Mouse (Mus musculus) heart, embryonic 13.5 days (tissue): ENCODE measurements at regions not wholly inside any gene's neighbourhood (a gene's known extent, or its start where the extent isn't known, plus 50 kb on each side); places are given as distances from the start of the nearest gene placed in this dataset.

Experiments
- ATAC-seq: fragments of 200-750 bp; cut with Nextera tagmentation; 2 replicates; pipeline ENCODE4 v1.8.0; 2017; ENCODE audit warnings: moderate TSS enrichment; ENCODE audit not compliant: insufficient number of reproducible peaks, low FRiP score, low TSS enrichment; ENCODE audit errors: extremely low read depth
- H3K27ac ChIP-seq: fragments of 300-500 bp; sonication (generic); replicated peaks from 2 replicates; pipeline ENCODE4 v1.5.1; 2015; ENCODE audit warnings: moderate library complexity, mild to moderate bottlenecking, inconsistent platforms
- H3K27me3 ChIP-seq: fragments of 300-500 bp; sonication (generic); replicated peaks from 2 replicates; pipeline ENCODE4 v1.6.1; 2015; ENCODE audit warnings: mild to moderate bottlenecking, inconsistent platforms
- H3K36me3 ChIP-seq: fragments of 300-500 bp; sonication (generic); 2 replicates; pipeline ENCODE4 v1.6.1; 2015; ENCODE audit warnings: mild to moderate bottlenecking, inconsistent platforms
- H3K4me1 ChIP-seq: fragments of 300-500 bp; sonication (generic); 2 replicates; pipeline ENCODE4 v1.6.1; 2015; ENCODE audit warnings: inconsistent platforms
- H3K4me2 ChIP-seq: fragments of 300-500 bp; sonication (generic); 2 replicates; pipeline ENCODE4 v1.6.1; 2015; ENCODE audit warnings: inconsistent platforms, mild to moderate bottlenecking, moderate library complexity
- H3K4me3 ChIP-seq: fragments of 300-500 bp; sonication (generic); 2 replicates; pipeline ENCODE4 v1.5.1; 2015; ENCODE audit warnings: moderate library complexity, mild to moderate bottlenecking, inconsistent platforms
- H3K9ac ChIP-seq: fragments of 300-500 bp; sonication (generic); 2 replicates; pipeline ENCODE4 v1.6.1; 2015; ENCODE audit warnings: inconsistent platforms, mild to moderate bottlenecking, moderate library complexity
- H3K9me3 ChIP-seq: fragments of 300-500 bp; sonication (generic); 2 replicates; pipeline ENCODE4 v1.6.1; 2016; ENCODE audit warnings: inconsistent platforms
- WGBS: fragments of 180-500 bp; shearing (Covaris S2); methylation state at CpG from one replicate; pipeline ENCODE4 v1.1.7; 2015; ENCODE audit warnings: mixed read lengths; 5-methylcytosine and 5-hydroxymethylcytosine counted together

- Histone ChIP-seq H3K4me3 (no peak overlapping the region), H3K27me3 (peaks cover 27% of the 10 kb centered on the region), H3K4me2 (no peak overlapping the region), H3K9me3 (no peaks in the 10 kb centered on the region), H3K27ac (no peak overlapping the region), H3K4me1 (no peaks in the 10 kb centered on the region), H3K36me3 (no peaks in the 10 kb centered on the region), H3K9ac (no peak overlapping the region)
- ATAC-seq: no peak
- WGBS: 33% methylated on average over 2 of the region's 2 CpGs
Observed at GRCm38 (mm10) chrX:11961350-11961749, 198.8 kb downstream of the Bcor start.

- 72% methylated on average over 3 of the region's 3 CpGs for WGBS
- no peak overlapping the region for H3K27ac ChIP-seq
Observed at GRCm38 (mm10) chrX:11964428-11964827, 195.7 kb downstream of the Bcor start.

GRCm38 (mm10) chrX:11978679-11979078 is 181.5 kb downstream of the Bcor start:
- 75% methylated on average over 4 of the region's 4 CpGs for whole genome bisulfite sequencing
- Histone ChIP-seq H3K4me2 (no peak overlapping the region), H3K9ac (no peak overlapping the region), H3K4me1 (no peaks in the 10 kb centered on the region), H3K36me3 (no peaks in the 10 kb centered on the region), H3K27ac (no peak overlapping the region), H3K27me3 (peaks cover 63% of the 10 kb centered on the region), H3K9me3 (no peaks in the 10 kb centered on the region), H3K4me3 (no peak overlapping the region)
- no peak for ATAC-seq

More at GRCm38 (mm10) chrX:11964428-11964827, 195.7 kb downstream of the Bcor start:
- no peak overlapping the region for H3K4me3 ChIP-seq
- no peaks in the 10 kb centered on the region for H3K9me3 ChIP-seq
- no peaks in the 10 kb centered on the region for H3K4me1 ChIP-seq
- H3K27me3 ChIP-seq: peaks cover 42% of the 10 kb centered on the region
- H3K36me3 ChIP-seq: no peaks in the 10 kb centered on the region
- no peak overlapping the region for H3K4me2 ChIP-seq
- H3K9ac ChIP-seq: no peak overlapping the region
- ATAC-seq: no peak

GRCm38 (mm10) chrX:11983276-11983675 is 176.9 kb downstream of the Bcor start:
- ATAC-seq: no peak
- 64% methylated on average over 1 of the region's 1 CpGs for WGBS
- Histone ChIP-seq H3K4me1 (no peaks in the 10 kb centered on the region), H3K27me3 (peaks cover 68% of the 10 kb centered on the region), H3K36me3 (no peaks in the 10 kb centered on the region), H3K9me3 (no peaks in the 10 kb centered on the region), H3K9ac (no peak overlapping the region), H3K27ac (no peak overlapping the region), H3K4me2 (no peak overlapping the region), H3K4me3 (no peak overlapping the region)
